Mouse (Mus musculus): ENCODE measurements around the gene Zfp202.

The Zfp202 gene

GRCm38 (mm10) chr9:40241223-40241801 lies 49.2 kb downstream of the Zfp202 start:
- DNase-seq, result peak in 1 of 2 experiments; percentile 3

GRCm38 (mm10) chr9:40241951-40242888 lies 50.1 kb downstream of the Zfp202 start:
- no peak for DNase-seq

DNA sequence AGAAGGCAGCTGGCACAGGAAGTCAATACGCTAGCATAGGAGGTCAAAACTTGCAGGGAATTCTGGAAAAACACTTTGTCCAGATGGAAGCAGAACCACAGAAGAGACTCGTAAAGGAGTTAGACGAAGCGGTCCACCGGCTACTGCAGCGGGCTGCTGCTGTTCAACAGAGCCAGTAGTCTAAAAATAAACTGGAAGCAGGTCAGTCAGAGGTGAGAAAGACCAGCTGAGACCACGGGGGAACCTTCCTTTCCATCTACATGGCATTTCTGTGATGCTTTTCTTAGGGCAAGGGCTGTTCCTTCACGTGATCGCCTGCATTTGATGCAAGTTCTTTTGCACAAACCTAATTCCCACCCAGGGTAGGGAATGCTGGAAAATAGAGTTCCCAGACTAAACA lies 53.4 kb downstream of the Zfp202 start:
- no peak for DNase-seq

GRCm38 (mm10) chr9:40245974-40246665 lies 54.0 kb downstream of the Zfp202 start:
- no peak for DNase-seq

DNA sequence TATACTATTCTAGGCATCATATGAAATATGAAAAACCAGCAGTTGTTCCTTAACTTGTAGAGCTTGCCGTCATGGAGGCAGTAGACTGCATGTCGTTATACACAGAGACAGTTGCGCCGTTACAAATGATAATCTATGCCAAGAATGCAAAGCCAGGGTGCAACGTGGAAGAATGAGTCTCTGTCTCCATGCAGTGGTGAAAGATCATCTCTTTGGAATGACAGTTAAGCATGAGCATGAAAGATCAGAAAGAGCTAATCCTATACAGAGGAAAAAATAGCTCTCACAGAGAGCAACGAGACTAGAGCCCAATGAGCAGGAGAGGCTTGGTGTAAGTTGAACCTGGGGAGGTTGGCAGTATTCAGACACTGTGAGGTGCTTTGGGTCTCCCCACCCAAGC lies 54.6 kb downstream of the Zfp202 start:
- DNase-seq, result no peak

DNA sequence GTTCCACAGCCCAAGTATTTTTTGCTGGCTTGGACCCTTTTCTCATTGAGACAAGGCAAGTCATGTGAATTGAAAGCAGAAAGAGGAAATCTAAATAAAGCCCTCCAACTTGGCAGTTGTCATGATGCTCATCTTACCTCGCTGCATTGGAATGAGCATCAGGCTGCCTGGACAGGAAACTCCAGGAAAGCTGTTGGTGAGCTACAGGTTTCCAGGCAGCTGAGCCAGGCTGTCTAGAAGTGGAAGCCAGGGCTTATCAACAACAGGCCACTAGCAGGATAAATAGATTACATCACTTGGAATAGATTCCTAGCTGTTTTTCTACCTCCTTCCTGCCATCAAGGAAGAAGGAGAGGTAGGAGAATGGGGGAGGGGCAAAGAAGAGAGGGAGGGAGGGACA lies 57.0 kb downstream of the Zfp202 start:
- DNase-seq, result no peak

- no peak for DNase-seq
Observed at GRCm38 (mm10) chr9:40252459-40252858, 60.3 kb downstream of the Zfp202 start.

Data from thymus, adult 18-20 months (tissue).